Mouse (Mus musculus): Measurements from ENCODE around the gene Zfp316.

The Zfp316 gene

GRCm38 (mm10) chr5:143253186-143253880, 16.5 kb downstream of the Zfp316 start:
- in situ Hi-C loops (cut with MboI; ENCODE audit: low pct_unique_long_range_greater_than_20kb in 1 of 2, low sequenced_read_pairs in 2 of 2, unreplicated experiment in 1 of 2), result no loop called here

- in situ Hi-C loops (cut with MboI; ENCODE audit: low pct_unique_long_range_greater_than_20kb in 1 of 2, low sequenced_read_pairs in 2 of 2, unreplicated experiment in 1 of 2), result no loop called here
Measured at GRCm38 (mm10) chr5:143252791-143253185, 17.0 kb downstream of the Zfp316 start.

GRCm38 (mm10) chr5:143252039-143252438, 17.8 kb downstream of the Zfp316 start:
- in situ Hi-C loops (cut with MboI; ENCODE audit: low pct_unique_long_range_greater_than_20kb in 1 of 2, low sequenced_read_pairs in 2 of 2, unreplicated experiment in 1 of 2), result no loop called here

GRCm38 (mm10) chr5:143244926-143245325, 24.9 kb downstream of the Zfp316 start:
- in situ Hi-C loops (cut with MboI; ENCODE audit: low pct_unique_long_range_greater_than_20kb in 1 of 2, low sequenced_read_pairs in 2 of 2, unreplicated experiment in 1 of 2), result no loop called here

GRCm38 (mm10) chr5:143236036-143236435, 33.8 kb downstream of the Zfp316 start:
- in situ Hi-C loops (cut with MboI; ENCODE audit: low pct_unique_long_range_greater_than_20kb in 1 of 2, low sequenced_read_pairs in 2 of 2, unreplicated experiment in 1 of 2), result loop anchor here in 1 of 2 experiments (10.0 kb wide), 1 partner anchor 51 kb away; the partner anchor contains the start of genes Rbak and Spdye4b

- in situ Hi-C loops (cut with MboI; ENCODE audit: low pct_unique_long_range_greater_than_20kb in 1 of 2, low sequenced_read_pairs in 2 of 2, unreplicated experiment in 1 of 2), result loop anchor here in 1 of 2 experiments (10.0 kb wide), 1 partner anchor 50 kb away; the partner anchor contains the start of genes Rbak and Spdye4b
Measured at GRCm38 (mm10) chr5:143235028-143235693, 34.7 kb downstream of the Zfp316 start, which contains the start of gene Zfp12. TSS of gene Zfp12 (plus strand) at chr5:143235163.

- in situ Hi-C loops (cut with MboI; ENCODE audit: low pct_unique_long_range_greater_than_20kb in 1 of 2, low sequenced_read_pairs in 2 of 2, unreplicated experiment in 1 of 2), result no loop called here
Measured at GRCm38 (mm10) chr5:143226790-143227189, 43.0 kb downstream of the Zfp316 start, which contains the start of gene Spdye4a. TSS of gene Spdye4a (minus strand) at chr5:143226890.

- in situ Hi-C loops (cut with MboI; ENCODE audit: low pct_unique_long_range_greater_than_20kb in 1 of 2, low sequenced_read_pairs in 2 of 2, unreplicated experiment in 1 of 2), result no loop called here
Measured at GRCm38 (mm10) chr5:143222287-143222686, 47.5 kb downstream of the Zfp316 start.

GRCm38 (mm10) chr5:143220996-143221395, 48.8 kb downstream of the Zfp316 start:
- in situ Hi-C loops (cut with MboI; ENCODE audit: low pct_unique_long_range_greater_than_20kb in 1 of 2, low sequenced_read_pairs in 2 of 2, unreplicated experiment in 1 of 2), result no loop called here

- in situ Hi-C loops (cut with MboI; ENCODE audit: low pct_unique_long_range_greater_than_20kb in 1 of 2, low sequenced_read_pairs in 2 of 2, unreplicated experiment in 1 of 2), result no loop called here
Measured at GRCm38 (mm10) chr5:143213832-143214231, 56.0 kb downstream of the Zfp316 start.

- in situ Hi-C loops (cut with MboI; ENCODE audit: low pct_unique_long_range_greater_than_20kb in 1 of 2, low sequenced_read_pairs in 2 of 2, unreplicated experiment in 1 of 2), result no loop called here
Measured at GRCm38 (mm10) chr5:143205015-143205414, 64.8 kb downstream of the Zfp316 start.
